Mouse (Mus musculus): ENCODE measurements at regions not wholly inside any gene's neighbourhood (a gene's known extent, or its start where the extent isn't known, plus 50 kb on each side); places are given as distances from the start of the nearest gene placed in this dataset.

DNA sequence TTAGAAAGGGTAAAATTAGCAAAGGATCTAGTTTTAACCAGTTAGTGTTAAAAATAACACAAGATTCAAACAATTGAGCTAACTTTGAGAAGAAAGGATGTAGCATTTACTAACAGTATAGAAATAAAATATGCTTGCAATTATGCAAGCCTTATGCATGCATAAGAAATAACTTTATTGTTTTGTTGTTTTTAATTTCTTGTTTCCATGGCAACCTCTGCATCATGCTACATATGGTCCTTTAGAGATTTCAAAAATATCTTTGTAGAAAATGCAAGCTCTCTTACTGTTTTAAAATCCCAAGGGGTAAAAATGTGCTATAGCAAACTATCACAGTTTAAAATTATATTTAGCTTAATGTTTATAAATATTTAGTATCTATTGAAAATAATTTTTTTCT lies 395.0 kb upstream of the Spock3 start:
- Histone ChIP-seq H3K9me3 (no peaks in the 10 kb centered on the region), H3K27me3 (no peaks in the 10 kb centered on the region), H3K36me3 (no peaks in the 10 kb centered on the region), H3K27ac (replicated peaks) (no peak overlapping the region), H3K4me3 (no peak overlapping the region), H3K4me1 (replicated peaks) (no peaks in the 10 kb centered on the region), H3K9ac (no peak overlapping the region), H3K4me2 (no peak overlapping the region)
- ATAC-seq (ENCODE audit: low FRiP score, low read depth): no peak

DNA sequence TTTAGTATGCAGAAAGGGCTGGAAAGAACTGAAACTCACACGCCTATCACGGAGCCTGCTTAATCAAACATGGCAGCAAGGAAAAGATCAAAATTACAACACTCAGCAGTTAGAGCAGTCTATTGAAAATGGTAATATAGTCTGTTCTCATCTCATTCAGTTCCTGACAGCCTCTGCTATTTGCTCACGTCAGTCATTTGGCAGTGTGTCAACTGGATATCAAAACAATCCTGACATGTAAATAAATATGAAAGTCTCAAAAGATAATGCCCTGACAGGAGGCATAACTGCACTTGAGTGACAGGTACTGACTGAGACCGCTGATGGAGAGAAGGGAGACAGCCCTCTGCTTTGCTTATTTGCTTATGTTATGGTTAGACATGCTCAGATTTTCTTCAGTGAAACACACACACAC lies 375.0 kb upstream of the Spock3 start:
- H3K4me1 ChIP-seq (replicated peaks): 0 out of 2 replicates have a peak, but pooled peaks cover 2% of the 10 kb centered on the region
- peak; percentile 51; the same call in 1 of the 2 replicates for ATAC-seq (ENCODE audit: low FRiP score, low read depth)

DNA sequence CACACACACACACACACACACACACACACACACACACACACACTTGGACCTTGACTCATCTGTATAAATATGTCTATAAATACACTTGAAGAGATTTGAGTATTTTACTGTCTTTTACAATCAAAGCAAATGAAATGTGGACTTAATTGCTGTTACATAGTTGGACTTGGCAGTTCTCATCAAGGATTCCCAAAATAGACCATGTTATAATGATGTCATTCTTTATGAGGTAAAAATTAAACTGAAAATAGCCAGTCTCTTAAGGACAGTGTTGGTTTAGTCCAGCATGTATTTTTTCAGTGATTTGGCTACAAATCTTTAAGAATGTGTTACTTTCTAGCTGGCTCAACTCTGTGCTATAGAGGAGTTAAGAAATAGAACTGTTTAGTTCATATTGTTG lies 351.5 kb upstream of the Spock3 start:
- no peaks in the 10 kb centered on the region for H3K36me3 ChIP-seq
- H3K4me2 ChIP-seq: no peak overlapping the region
- no peak overlapping the region for H3K4me3 ChIP-seq
- H3K27me3 ChIP-seq: no peaks in the 10 kb centered on the region
- H3K27ac ChIP-seq (replicated peaks): no peak overlapping the region
- no peak for ATAC-seq (ENCODE audit: low FRiP score, low read depth)
- no peaks in the 10 kb centered on the region for H3K4me1 ChIP-seq (replicated peaks)
- H3K9me3 ChIP-seq: no peaks in the 10 kb centered on the region
- no peak overlapping the region for H3K9ac ChIP-seq

More for the DNA sequence above, 375.0 kb upstream of the Spock3 start:
- H3K9me3 ChIP-seq: no peaks in the 10 kb centered on the region
- no peaks in the 10 kb centered on the region for H3K27me3 ChIP-seq
- H3K9ac ChIP-seq: no peak overlapping the region
- no peak overlapping the region for H3K27ac ChIP-seq (replicated peaks)
- 53% methylated on average over 4 of the region's 4 CpGs for WGBS
- H3K4me2 ChIP-seq: no peak overlapping the region
- H3K36me3 ChIP-seq: no peaks in the 10 kb centered on the region
- H3K4me3 ChIP-seq: no peak overlapping the region

DNA sequence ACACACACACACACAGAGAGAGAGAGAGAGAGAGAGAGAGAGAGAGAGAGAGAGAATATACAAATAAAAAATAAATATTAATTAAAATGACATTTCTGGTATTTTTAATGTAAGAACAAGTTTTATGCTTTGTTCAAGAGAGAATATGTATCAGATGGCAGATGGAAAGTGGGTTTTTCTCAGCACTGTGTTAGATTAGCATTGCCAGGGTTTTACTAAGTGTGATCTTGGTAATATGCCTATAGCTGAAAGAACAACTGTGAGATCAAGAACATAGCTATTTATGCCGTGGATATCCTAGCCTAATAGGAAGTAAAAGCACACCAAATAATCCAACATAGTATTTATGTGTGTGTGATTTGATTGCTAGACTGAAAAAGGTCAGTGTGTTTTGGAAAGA lies 344.7 kb upstream of the Spock3 start:
- Histone ChIP-seq H3K4me3 (no peak overlapping the region), H3K27me3 (no peaks in the 10 kb centered on the region), H3K36me3 (no peaks in the 10 kb centered on the region), H3K4me2 (no peak overlapping the region), H3K9ac (no peak overlapping the region), H3K27ac (replicated peaks) (no peak overlapping the region), H3K9me3 (no peaks in the 10 kb centered on the region), H3K4me1 (replicated peaks) (no peaks in the 10 kb centered on the region)
- WGBS: 76% methylated on average over 1 of the region's 1 CpGs
- no peak for ATAC-seq (ENCODE audit: low FRiP score, low read depth)

DNA sequence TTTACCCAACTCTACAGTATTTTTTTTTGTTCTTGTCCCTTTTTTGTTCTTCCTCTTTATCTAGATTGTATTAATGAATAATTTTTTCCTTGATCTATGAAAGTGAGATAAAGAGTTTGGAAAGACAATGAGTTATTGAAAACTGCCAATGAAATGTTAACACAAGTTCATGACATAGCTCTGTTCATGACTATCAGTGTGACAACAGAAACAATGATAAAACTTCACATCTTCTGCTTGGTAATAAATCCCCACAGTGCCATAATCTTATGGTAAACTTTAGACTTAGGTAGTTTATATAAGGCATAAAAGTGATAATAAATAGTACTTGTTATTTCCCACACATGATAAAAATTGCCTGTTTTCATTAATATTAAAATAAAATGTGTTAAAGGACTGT lies 330.8 kb upstream of the Spock3 start:
- Histone ChIP-seq H3K4me1 (replicated peaks) (no peaks in the 10 kb centered on the region), H3K9me3 (no peaks in the 10 kb centered on the region), H3K4me2 (no peak overlapping the region), H3K9ac (no peak overlapping the region), H3K27ac (replicated peaks) (no peak overlapping the region), H3K36me3 (no peaks in the 10 kb centered on the region), H3K27me3 (no peaks in the 10 kb centered on the region), H3K4me3 (no peak overlapping the region)
- no peak for ATAC-seq (ENCODE audit: low FRiP score, low read depth)

DNA sequence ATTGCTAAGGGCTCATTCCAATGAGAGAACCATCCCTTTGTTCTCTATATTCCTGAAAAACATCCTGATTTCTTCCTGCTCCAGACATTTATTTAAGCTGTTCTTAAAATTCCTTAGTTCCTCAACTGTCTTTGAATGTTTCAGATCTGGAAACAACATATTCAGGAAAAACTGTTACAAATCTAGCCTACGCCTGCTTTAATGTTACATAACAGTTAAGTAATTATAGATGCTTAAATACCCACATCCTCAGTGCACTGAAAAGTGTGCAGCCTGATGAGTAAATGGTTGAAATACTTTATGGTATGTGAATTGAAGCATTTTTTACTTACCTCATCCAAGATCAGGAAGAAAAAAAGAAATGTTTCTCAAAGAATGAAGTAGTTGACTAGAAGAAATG lies 329.6 kb upstream of the Spock3 start:
- no peak overlapping the region for H3K4me3 ChIP-seq
- no peak overlapping the region for H3K4me2 ChIP-seq
- no peak overlapping the region for H3K27ac ChIP-seq (replicated peaks)
- no peaks in the 10 kb centered on the region for H3K36me3 ChIP-seq
- no peak for ATAC-seq (ENCODE audit: low FRiP score, low read depth)
- WGBS: 94% methylated on average over 1 of the region's 1 CpGs
- no peaks in the 10 kb centered on the region for H3K27me3 ChIP-seq
- H3K9ac ChIP-seq: no peak overlapping the region
- H3K9me3 ChIP-seq: no peaks in the 10 kb centered on the region
- H3K4me1 ChIP-seq (replicated peaks): no peaks in the 10 kb centered on the region

Measured in hindbrain, embryonic 15.5 days (tissue).